Mouse (Mus musculus): ENCODE data around the gene Klhl29.

The Klhl29 gene

GRCm38 (mm10) chr12:5166141-5166540 lies 209.3 kb downstream of the Klhl29 start:
- peak; percentile 26 for DNase-seq

DNA sequence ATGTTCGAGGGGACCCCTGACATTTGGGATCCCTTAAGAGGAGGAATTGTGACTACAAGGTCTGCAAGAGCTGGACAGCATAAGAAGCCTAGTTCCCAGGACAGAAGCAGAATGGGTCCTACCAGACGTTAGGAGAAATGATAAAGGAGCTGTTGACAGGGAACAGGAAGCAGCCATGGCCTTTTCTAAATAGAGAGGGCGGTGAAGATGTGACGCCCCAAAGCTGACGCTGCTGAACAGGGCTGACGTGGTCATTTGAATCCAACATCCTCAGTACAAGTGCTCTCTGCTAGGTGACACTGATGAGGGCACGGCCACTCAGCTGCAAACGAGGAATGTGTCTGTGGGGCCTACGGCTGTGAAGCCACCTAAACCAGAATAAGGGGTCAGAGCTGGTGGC lies 210.1 kb downstream of the Klhl29 start:
- no peak for DNase-seq

GRCm38 (mm10) chr12:5162672-5163071 lies 212.8 kb downstream of the Klhl29 start:
- no peak for DNase-seq

- no peak for DNase-seq
Measured at GRCm38 (mm10) chr12:5161631-5162030, 213.9 kb downstream of the Klhl29 start.

DNA sequence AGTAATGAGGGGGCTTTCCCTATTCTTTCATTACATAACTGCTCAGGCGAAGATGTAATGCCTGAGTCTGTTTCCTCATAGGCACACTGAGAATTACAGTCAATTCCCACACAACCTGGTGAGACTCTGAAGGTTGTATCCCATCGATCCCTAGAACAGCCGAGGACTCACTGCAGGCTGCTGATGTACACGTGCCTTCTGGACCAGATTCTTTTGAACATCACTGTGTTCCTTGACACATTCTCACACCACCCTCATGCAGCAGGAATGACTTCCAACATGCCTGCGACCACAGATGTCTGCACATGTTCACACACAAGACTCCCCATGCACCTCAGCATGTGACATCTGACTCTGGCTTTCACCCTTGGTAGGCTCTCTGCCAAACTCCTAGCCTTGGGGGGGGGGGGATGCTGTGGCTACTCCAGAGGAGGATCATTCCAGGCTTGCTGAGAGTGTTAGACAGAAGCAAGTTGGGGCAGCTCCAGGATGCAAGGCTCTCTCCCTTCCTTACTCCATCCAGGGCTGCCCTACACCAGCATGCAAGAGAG lies 217.5 kb downstream of the Klhl29 start:
- DNase-seq: no peak

GRCm38 (mm10) chr12:5157021-5157681 lies 218.3 kb downstream of the Klhl29 start:
- DNase-seq: peak; percentile 48

- no peak for DNase-seq
Measured at GRCm38 (mm10) chr12:5155177-5155576, 220.3 kb downstream of the Klhl29 start.

DNA sequence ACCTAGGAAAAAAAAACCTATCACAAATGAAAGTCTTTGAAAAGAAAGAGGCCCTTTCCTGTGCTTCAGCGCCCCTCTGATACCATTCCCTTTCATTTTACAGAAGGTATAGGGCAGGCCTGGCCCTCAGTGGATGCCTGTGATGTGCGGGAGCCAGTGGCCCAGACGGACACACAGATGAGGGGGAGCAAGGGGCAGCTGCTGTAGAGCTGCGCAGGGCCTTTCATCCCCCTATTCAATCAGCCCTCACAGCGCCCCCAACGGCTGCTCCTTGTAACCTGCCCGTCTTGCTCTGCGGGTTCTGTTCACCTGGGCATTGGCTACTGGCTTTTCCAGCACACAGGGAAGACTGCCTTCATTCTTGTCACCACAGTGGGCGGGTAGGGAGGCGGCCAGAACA lies 223.6 kb downstream of the Klhl29 start:
- DNase-seq: no peak

- DNase-seq: no peak
Measured at GRCm38 (mm10) chr12:5147346-5148035, 228.0 kb downstream of the Klhl29 start.

DNA sequence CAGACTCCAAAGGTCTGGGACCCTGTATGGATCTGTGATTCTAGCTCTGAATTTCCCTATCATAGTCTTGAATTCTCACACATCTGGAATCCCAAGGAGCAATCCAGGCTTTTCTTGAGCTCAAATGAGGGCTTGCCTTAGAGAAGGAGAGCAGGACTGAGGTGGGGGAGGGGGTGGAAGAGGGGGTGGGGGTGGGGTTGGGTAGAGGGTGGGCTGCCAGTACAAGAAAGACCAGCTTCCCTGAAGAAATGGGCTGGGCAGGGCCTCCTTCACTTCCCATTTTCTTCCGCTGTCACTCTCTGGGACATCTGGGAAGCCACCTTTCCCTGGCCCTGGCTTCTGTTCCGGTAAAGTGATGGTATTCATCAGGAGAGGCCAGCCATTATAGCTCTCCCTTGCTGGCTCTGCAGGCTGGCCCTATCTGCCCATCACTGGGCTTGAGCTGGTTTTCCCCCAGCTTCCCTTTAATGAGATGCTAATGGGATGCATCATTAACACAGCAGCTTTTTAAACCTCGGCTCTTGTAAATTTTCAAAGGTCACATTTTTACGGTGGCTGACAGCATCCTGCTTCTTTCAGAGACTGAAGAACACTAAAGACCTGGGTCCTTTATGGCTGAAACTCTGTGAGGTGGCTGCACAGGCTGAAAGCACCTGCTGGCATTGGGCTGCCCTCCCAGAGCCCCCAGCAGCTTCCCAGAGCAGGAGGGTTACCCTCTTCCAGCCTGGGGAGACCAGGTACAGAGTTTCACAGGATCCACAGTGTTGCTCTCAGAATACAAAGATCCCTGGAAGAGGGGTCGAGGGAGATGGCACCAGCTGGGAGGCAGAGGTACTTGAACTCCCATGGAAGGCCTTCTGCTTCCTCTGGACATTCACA lies 231.3 kb downstream of the Klhl29 start:
- DNase-seq: peak; percentile 35

DNA sequence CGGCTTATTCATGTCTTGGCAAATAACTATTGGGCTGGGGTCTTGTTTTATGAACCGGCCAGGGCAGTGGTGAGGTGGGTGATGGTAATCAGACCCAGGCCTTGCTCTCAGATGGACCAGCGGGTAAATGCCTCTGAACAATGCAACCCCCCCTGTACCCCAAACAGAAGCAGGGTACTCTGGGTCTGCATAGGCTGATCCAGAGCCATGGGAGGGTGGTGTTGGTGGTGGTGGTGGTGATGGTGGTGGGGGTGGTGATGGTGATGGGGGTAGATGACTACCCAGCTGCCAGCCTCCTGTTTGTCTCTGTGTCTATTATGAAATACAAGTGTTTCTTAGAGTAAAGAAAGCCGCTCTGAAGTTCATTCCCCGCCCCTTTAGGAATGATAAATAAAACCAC lies 232.3 kb downstream of the Klhl29 start:
- DNase-seq: no peak

DNA sequence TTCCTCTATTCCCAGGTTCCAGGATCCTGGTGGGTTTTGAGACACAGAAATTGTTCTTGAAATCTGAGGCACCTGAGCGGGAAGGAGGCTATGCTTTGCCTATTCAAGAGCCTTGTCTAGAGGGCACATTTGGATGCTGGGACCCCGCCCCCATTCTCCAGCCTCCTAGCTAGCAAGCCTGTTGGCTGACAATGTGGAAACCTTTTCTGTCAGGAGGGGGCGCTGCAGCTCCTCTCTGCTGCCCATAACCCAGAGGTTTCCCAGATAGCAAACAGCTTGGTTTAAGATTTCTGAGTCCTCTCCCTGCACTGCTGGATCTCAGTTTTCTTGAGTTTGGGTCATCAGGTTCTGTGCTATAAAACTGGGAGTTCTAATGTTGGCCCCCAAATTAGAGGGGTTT lies 232.7 kb downstream of the Klhl29 start:
- DNase-seq: peak; percentile 84

GRCm38 (mm10) chr12:5141040-5141439 lies 234.4 kb downstream of the Klhl29 start:
- no peak for DNase-seq

- no peak for DNase-seq
Measured at GRCm38 (mm10) chr12:5139302-5139701, 236.2 kb downstream of the Klhl29 start.

DNA sequence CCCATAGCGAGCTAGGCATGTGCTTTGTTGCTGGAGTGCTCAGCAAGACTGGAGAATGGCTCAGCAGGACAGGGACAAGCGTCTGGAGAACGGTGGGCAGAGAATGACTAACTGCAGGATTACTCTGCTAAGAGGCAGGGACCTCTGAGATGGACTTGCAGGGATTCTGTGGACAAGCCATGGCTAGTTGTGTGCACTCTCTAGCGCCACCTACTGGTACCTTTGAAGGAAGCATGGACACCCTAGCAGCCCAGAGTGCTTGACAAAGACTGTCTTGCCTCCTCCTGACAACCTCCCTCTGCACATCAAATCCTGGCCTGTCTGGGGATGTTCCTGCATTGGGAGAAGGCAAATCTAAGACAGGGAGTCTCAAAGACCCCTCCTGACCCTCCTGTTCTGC lies 239.2 kb downstream of the Klhl29 start:
- DNase-seq: peak; percentile 54

- no peak for DNase-seq
Measured at GRCm38 (mm10) chr12:5129190-5129589, 246.3 kb downstream of the Klhl29 start.

GRCm38 (mm10) chr12:5125907-5126306 lies 249.6 kb downstream of the Klhl29 start:
- no peak for DNase-seq

- no peak for DNase-seq
Measured at GRCm38 (mm10) chr12:5122972-5123371, 252.5 kb downstream of the Klhl29 start.

- no peak for DNase-seq
Measured at GRCm38 (mm10) chr12:5120249-5120648, 255.2 kb downstream of the Klhl29 start.

DNA sequence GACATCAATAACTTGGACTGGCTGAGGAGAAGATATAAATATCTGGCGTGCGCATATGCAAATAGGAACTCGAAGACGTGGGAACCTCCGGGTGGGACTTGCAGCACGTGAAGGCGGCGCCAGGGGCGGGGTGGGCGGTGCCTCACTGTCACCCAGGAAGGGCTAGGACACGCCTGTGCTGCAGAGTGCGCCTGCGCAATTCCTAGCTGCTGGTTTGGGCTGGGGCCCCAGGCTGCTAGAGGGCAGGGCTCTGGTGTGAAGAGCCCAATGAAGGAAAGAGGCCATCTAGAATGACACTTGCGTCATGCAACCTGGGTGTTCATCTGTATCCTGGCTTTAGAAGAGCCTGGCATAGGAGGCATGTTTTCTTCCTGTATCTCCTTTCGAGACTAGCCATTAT lies 255.8 kb downstream of the Klhl29 start:
- peak; percentile 90 for DNase-seq

DNA sequence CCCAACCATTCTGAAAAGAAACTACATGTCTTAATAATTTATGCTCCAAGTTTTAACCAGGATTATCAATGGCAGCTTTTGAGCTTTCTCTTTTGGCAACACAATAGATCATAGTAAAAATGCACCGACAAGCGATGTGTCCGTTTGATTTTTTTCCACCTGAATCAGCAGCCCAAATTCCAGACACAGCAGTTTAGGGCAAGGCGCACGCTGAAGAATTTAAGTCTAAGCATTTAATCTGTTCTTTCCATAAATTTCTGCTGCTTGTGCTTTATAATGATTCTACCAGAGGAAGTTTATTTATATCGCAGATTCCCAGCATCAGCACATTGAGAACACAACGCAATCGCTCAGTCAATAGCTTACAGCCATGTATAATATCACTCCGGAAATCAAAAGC lies 256.2 kb downstream of the Klhl29 start:
- DNase-seq: no peak

GRCm38 (mm10) chr12:5116605-5117004 lies 258.9 kb downstream of the Klhl29 start:
- no peak for DNase-seq

DNA sequence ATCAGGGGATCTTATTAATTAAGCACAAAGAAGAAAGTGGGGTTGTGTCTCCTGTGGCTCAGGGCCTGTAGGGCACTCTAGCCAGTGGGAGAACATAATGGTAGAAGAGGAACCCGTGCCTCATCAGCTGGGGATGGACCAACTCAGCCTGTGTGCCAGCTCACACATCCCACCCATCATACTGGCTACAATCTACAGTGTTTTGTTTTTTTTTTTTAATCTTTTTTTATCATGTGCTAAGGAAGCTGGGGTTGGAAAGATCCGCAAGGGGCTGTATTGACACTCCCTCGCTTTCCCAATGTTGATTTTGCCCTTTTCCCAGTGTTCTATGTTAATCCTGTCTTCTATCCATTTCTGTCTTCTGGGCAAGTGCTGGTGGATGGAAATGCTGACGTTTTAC lies 260.9 kb downstream of the Klhl29 start:
- no peak for DNase-seq
